Mouse (Mus musculus) forebrain, embryonic 11.5 days (tissue): Measurements from ENCODE around the gene Capns1. TPM values are rescaled to one million over a fixed set of nuclear protein-coding genes. Genes with fewer than 3 reads are reported as not detected.
"Not testable (repeated sequence)": the region's sequence is repeated elsewhere in the genome, so short reads cannot be mapped to it uniquely, and the experiment has no call there.

ENCODE experiments used
- ATAC-seq: fragments of 200-750 bp; cut with Nextera tagmentation; replicated peaks from 2 replicates; pipeline ENCODE4 v1.8.0; 2017; ENCODE audit warnings: moderate TSS enrichment; ENCODE audit not compliant: low FRiP score
- DNase-seq: peaks from one replicate; pipeline ENCODE4 v3.0.0-alpha.2; 2017; ENCODE audit warnings: low spot score
- H3K27ac ChIP-seq: fragments of 300-500 bp; sonication (generic); 2 replicates; pipeline ENCODE4 v1.5.1; 2014; ENCODE audit warnings: low read depth, low read length
- H3K27me3 ChIP-seq: fragments of 300-500 bp; sonication (generic); 2 replicates; pipeline ENCODE4 v1.6.1; 2014; ENCODE audit warnings: mild to moderate bottlenecking, low read length, mixed read lengths; ENCODE audit not compliant: control insufficient read depth, insufficient read depth
- H3K36me3 ChIP-seq: fragments of 300-500 bp; sonication (generic); 2 replicates; pipeline ENCODE4 v1.6.1; 2014; ENCODE audit warnings: mild to moderate bottlenecking, low read length, moderate library complexity, mixed read lengths; ENCODE audit not compliant: control insufficient read depth, insufficient read depth
- H3K4me1 ChIP-seq: fragments of 300-500 bp; sonication (generic); replicated peaks from 2 replicates; pipeline ENCODE4 v1.6.1; 2014; ENCODE audit warnings: low read length, mixed read lengths; ENCODE audit not compliant: control insufficient read depth, insufficient read depth
- H3K4me2 ChIP-seq: fragments of 300-500 bp; sonication (generic); 2 replicates; pipeline ENCODE4 v1.6.1; 2014; ENCODE audit warnings: low read depth, mild to moderate bottlenecking, low read length, moderate library complexity, mixed read lengths; ENCODE audit not compliant: severe bottlenecking
- H3K4me3 ChIP-seq: fragments of 300-500 bp; sonication (generic); 2 replicates; pipeline ENCODE4 v1.5.1; 2014; ENCODE audit warnings: low read depth, low read length
- H3K9ac ChIP-seq: fragments of 300-500 bp; sonication (generic); 2 replicates; pipeline ENCODE4 v1.6.1; 2014; ENCODE audit warnings: low read length
- H3K9me3 ChIP-seq: fragments of 300-500 bp; sonication (generic); 2 replicates; pipeline ENCODE4 v1.6.1; 2016; ENCODE audit warnings: low read length, mixed read lengths; ENCODE audit not compliant: control insufficient read depth
- WGBS: fragments of 180-500 bp; shearing (Covaris S2); extraction: QIAGEN DNeasy Blood & Tissue Kit; methylation state at CpG from one replicate; pipeline ENCODE4 v1.1.7; 2014; 5-methylcytosine and 5-hydroxymethylcytosine counted together
- polyA plus RNA-seq: library from polyadenylated mRNA; unstranded; fragments of >200 nt; fragmentation: Nextera tagmentation; extraction: Ambion mirVana; gene quantifications from 2 replicates; pipeline ENCODE4 v1.2.1, GENCODE M21; 2014

The Capns1 gene
- polyA plus RNA-seq, 1 experiment from 2014 or later: 39.7 TPM

DNA sequence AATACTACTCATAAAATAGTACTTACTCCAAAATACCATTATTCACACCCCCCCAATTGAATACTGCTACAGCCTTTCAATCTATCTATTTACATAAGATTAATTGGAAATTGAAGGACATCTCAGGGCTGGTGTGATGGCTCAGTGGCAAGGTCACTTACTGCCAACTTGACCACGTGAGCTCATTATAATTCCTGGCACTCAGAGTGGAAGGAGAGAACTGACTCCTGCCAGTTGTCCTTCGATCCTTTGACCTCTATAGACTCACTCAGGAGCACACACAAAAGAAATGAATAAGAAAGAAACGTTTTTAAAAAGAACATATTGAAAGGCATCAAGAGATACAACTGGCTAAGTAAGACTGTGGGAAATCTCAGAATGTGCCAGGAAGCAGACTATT is 17.3 kb upstream of the Capns1 start:
- DNase-seq: no peak
- no peaks in the 10 kb centered on the region for H3K36me3 ChIP-seq
- H3K4me3 ChIP-seq: no peak overlapping the region
- H3K4me2 ChIP-seq: no peak overlapping the region
- no peaks in the 10 kb centered on the region for H3K9me3 ChIP-seq
- no peak overlapping the region for H3K27ac ChIP-seq
- H3K27me3 ChIP-seq: no peaks in the 10 kb centered on the region
- no peak for ATAC-seq
- 84% methylated on average over 3 of the region's 3 CpGs for WGBS
- H3K9ac ChIP-seq: no peak overlapping the region
- H3K4me1 ChIP-seq: peaks cover 7% of the 10 kb centered on the region; the same call in 1 of the 2 replicates

DNA sequence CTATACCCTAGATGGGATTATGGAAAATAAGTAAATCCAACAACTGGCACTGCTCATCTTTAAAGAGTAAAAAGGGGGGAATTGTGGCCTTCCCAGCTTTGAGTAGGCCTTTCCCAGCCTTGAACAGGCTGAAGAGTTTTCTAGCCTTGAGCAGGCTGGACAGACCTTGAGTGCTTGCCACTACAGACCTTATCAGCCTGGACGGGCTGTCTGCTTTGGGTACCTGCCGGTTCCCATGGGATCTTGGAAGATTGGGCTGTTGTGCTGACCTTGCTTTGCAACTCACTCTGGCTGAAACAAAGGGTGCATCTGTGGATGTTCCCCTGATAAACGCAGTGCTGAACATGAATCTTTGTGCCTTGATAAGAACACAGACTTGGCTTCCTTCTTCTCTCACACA is 15.3 kb upstream of the Capns1 start:
- no peaks in the 10 kb centered on the region for H3K36me3 ChIP-seq
- 92% methylated on average over 3 of the region's 3 CpGs for WGBS
- ATAC-seq: no peak
- no peaks in the 10 kb centered on the region for H3K27me3 ChIP-seq
- no peak overlapping the region for H3K4me3 ChIP-seq
- H3K9me3 ChIP-seq: no peaks in the 10 kb centered on the region
- H3K27ac ChIP-seq: no peak overlapping the region
- no peak overlapping the region for H3K9ac ChIP-seq
- H3K4me1 ChIP-seq: no peaks in the 10 kb centered on the region
- no peak overlapping the region for H3K4me2 ChIP-seq
- no peak for DNase-seq

DNA sequence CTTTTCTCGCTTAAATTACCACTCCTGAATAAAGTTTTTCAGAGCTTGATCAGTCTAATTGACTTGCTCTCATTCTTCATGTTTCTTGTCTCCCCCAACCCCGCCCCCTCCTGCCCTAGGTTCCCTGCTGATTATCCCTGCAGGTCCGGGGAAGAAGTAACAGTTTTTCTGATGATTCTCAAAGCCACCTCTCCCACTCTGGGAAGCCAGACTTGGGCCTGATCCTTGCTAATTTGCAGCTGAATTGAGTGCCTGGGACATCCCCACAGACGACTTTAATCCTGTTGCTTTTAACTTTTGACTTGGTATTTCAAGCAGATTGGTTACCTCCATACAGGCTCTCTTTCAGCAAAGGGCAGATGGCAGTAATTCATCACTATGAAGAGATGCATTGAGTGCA is 12.4 kb upstream of the Capns1 start:
- ATAC-seq (no peak), DNase-seq (no peak)
- Histone ChIP-seq H3K4me2 (no peak overlapping the region), H3K9ac (no peak overlapping the region), H3K9me3 (no peaks in the 10 kb centered on the region), H3K4me1 (no peaks in the 10 kb centered on the region), H3K4me3 (no peak overlapping the region), H3K27me3 (no peaks in the 10 kb centered on the region), H3K36me3 (no peaks in the 10 kb centered on the region), H3K27ac (no peak overlapping the region)
- 19% methylated on average over 4 of the region's 4 CpGs for WGBS

DNA sequence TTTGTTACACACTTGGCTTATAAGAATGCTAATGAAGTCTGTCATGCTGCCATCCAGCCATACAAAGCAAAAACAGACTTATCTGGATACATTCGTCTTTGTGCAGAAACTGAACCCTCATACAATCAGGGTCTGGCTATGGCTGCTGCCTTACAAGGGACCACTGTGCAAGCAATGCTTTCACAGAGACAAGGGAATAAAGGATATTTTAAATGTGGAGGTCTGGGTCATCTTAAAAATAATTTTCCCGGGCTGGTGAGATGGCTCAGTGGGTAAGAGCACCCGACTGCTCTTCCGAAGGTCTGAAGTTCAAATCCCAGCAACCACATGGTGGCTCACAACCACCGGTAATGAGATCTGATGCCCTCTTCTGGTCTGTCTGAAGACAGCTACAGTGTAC is 7.8 kb upstream of the Capns1 start:
- not testable (repeated sequence) for H3K4me2 ChIP-seq, H3K36me3 ChIP-seq, H3K9ac ChIP-seq, DNase-seq, H3K4me3 ChIP-seq, H3K4me1 ChIP-seq, ATAC-seq, H3K9me3 ChIP-seq, H3K27me3 ChIP-seq, H3K27ac ChIP-seq
- 60% methylated on average over 5 of the region's 5 CpGs for WGBS

DNA sequence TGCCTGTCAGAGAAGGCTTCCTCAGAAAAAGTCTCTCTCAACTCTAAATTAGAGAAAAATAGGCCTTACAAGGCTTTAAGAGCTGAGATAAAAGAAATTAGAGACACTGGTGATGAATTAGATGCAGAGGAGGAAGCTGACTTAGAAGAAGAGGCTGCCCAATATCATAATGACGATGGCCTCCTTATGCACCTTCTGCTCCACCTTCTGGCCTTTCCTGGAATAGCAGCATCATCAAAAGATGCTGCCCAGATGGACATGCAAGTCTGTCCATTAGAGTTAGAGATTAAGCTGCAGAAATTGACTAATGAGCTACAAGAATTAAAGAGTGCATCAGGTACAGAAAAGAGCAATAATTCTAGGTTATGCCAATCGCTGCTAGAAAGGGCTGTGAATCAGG is 6.8 kb upstream of the Capns1 start:
- DNase-seq (no peak), ATAC-seq (no peak)
- Histone ChIP-seq H3K4me2 (no peak overlapping the region), H3K9me3 (no peaks in the 10 kb centered on the region), H3K27me3 (no peaks in the 10 kb centered on the region), H3K4me1 (no peaks in the 10 kb centered on the region), H3K9ac (no peak overlapping the region), H3K36me3 (no peaks in the 10 kb centered on the region), H3K4me3 (no peak overlapping the region), H3K27ac (no peak overlapping the region)
- 7% methylated on average over 2 of the region's 2 CpGs for WGBS

DNA sequence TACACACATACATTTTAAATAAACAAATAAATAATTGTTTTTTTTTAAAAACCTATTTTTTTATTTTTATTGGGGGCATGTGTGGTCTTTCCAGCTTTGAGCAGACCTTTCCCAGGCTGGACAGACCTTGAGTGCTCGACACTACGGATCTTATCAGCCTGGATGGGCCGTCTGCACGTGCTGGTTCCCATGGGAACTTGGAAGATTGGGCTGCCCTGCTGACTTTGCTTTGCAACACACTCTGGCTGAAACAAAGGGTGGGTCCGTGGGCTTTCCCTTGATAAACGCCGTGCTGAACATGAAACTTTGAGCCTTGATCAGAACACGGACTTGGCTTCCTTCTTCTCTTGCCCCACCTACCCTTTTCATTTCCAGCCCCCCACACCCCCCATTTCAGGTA is 5.8 kb upstream of the Capns1 start:
- H3K27ac ChIP-seq: no peak overlapping the region
- no peak overlapping the region for H3K9ac ChIP-seq
- H3K27me3 ChIP-seq: no peaks in the 10 kb centered on the region
- ATAC-seq (no peak), DNase-seq (no peak)
- no peak overlapping the region for H3K4me3 ChIP-seq
- WGBS: 42% methylated on average over 8 of the region's 8 CpGs
- H3K36me3 ChIP-seq: no peaks in the 10 kb centered on the region
- H3K4me1 ChIP-seq: no peaks in the 10 kb centered on the region
- H3K9me3 ChIP-seq: no peaks in the 10 kb centered on the region
- no peak overlapping the region for H3K4me2 ChIP-seq

DNA sequence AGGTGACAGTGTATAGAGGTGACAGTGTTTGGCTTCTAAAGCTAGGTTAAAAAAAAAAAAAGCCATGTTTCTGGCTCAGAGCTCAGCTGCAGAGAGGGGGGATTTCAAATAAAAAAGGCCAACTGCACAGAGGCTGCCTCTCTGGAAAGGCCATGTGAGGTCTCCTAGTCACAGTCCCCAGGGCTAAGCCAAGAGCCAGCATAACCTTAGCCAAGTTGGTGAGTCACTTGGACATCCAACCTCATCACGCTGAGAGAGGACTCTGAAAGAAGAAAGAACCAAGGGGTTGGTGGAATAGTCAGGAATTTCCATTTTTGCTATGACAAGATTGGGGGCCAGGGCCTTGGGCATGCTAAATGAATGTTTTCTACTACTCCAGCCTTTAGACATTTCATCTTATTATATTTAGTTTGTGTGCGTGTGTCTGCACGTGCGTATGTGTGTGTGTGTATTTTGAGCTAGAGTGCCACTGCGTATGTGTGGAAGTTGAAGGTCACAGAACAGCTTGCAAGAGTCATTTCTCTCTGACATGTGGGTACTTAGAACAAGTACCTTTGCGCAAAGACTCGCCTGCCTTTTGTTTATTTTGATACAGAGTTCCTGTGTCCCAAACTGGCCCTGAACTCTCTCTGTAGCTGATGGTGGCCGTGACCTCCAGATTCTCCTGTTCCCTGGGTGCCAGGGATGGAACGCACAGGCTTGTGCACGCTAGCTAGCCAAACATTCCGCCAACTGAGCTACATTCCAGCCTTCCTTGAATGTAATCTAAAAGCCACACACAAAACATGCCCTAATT is 4.5 kb upstream of the Capns1 start:
- Histone ChIP-seq H3K4me3 (no peak overlapping the region), H3K27ac (no peak overlapping the region), H3K9me3 (no peaks in the 10 kb centered on the region), H3K4me2 (no peak overlapping the region), H3K27me3 (no peaks in the 10 kb centered on the region), H3K36me3 (no peaks in the 10 kb centered on the region), H3K9ac (no peak overlapping the region), H3K4me1 (no peaks in the 10 kb centered on the region)
- ATAC-seq: no peak
- no peak for DNase-seq
- WGBS: 84% methylated on average over 11 of the region's 11 CpGs

DNA sequence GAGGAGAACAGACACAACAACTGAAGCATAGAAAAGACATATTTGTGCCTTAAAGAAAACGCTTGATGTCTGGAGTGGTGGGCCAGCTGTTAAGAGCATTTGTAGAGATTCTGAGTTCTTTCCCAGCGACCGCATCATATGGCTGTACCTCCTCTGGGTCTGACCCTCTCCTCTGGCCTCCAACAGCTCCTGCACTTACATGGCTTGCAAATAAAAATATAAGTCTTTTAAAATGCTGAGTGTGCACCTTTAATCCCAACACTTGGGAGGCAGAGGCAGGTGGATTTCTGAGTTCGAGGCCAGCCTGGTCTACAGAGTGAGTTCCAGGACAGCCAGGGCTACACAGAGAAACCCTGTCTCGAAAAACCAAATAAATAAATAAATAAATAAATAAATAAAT is 2.0 kb upstream of the Capns1 start:
- WGBS: 88% methylated on average over 5 of the region's 5 CpGs
- not testable (repeated sequence) for ATAC-seq, H3K27ac ChIP-seq, H3K36me3 ChIP-seq, H3K4me1 ChIP-seq, H3K9ac ChIP-seq, H3K4me2 ChIP-seq, H3K4me3 ChIP-seq, H3K9me3 ChIP-seq, H3K27me3 ChIP-seq, DNase-seq

DNA sequence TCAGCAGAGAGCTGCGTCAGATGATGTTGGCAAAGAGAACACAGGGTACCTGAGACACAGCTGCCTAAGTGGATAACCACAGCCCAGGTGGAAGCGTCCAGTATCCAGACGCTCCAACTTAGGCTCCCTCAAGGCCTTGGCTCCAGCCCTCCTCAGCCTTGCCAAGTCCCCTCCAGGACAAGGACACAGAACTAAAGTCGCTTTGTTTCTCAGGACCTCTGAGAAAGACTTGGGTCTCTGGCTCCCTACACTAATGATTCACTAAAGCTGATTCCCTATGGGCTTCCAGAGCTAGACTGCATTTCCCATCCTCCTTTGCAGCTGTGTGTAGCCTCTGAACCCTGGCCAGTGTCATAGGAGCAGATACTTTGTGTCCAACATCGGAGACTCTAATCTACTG is 1.6 kb upstream of the Capns1 start:
- Histone ChIP-seq H3K36me3 (no peaks in the 10 kb centered on the region), H3K27me3 (no peaks in the 10 kb centered on the region), H3K9ac (no peak overlapping the region), H3K9me3 (no peaks in the 10 kb centered on the region), H3K27ac (no peak overlapping the region), H3K4me1 (no peaks in the 10 kb centered on the region; the same call in 1 of the 2 replicates), H3K4me3 (no peak overlapping the region), H3K4me2 (no peak overlapping the region)
- 80% methylated on average over 5 of the region's 5 CpGs for WGBS
- DNase-seq (no peak), ATAC-seq (no peak)
